Mouse (Mus musculus) heart, embryonic 16.5 days (tissue): ENCODE results near the gene Zbtb22. TPM values are rescaled to one million over a fixed set of nuclear protein-coding genes. Genes with fewer than 3 reads are reported as not detected.
"Not testable (repeated sequence)": the region's sequence is repeated elsewhere in the genome, so short reads cannot be mapped to it uniquely, and the experiment has no call there.

Source experiments
- ATAC-seq: fragments of 200-750 bp; cut with Nextera tagmentation; replicated peaks from 2 replicates; pipeline ENCODE4 v1.8.0; 2017; ENCODE audit warnings: moderate number of reproducible peaks; ENCODE audit not compliant: insufficient read depth, low FRiP score; ENCODE audit errors: extremely low read depth
- H3K27ac ChIP-seq: fragments of 300-500 bp; sonication (generic); 2 replicates; pipeline ENCODE4 v1.5.1; 2014; ENCODE audit warnings: mild to moderate bottlenecking, low read length, control low read depth, moderate library complexity
- H3K27me3 ChIP-seq: fragments of 300-500 bp; sonication (generic); 2 replicates; pipeline ENCODE4 v1.6.1; 2014; ENCODE audit warnings: low read length, mixed read lengths; ENCODE audit not compliant: control insufficient read depth, insufficient read depth
- H3K36me3 ChIP-seq: fragments of 300-500 bp; sonication (generic); 2 replicates; pipeline ENCODE4 v1.6.1; 2014; ENCODE audit not compliant: control insufficient read depth, insufficient read depth
- H3K4me1 ChIP-seq: fragments of 300-500 bp; sonication (generic); 2 replicates; pipeline ENCODE4 v1.6.1; 2014; ENCODE audit warnings: low read length, mixed read lengths; ENCODE audit not compliant: control insufficient read depth, insufficient read depth
- H3K4me2 ChIP-seq: fragments of 300-500 bp; sonication (generic); 2 replicates; pipeline ENCODE4 v1.6.1; 2014; ENCODE audit warnings: low read depth, mild to moderate bottlenecking, control low read depth, low read length
- H3K4me3 ChIP-seq: fragments of 300-500 bp; sonication (generic); 2 replicates; pipeline ENCODE4 v1.5.1; 2014; ENCODE audit warnings: mild to moderate bottlenecking, control low read depth, low read length
- H3K9ac ChIP-seq: fragments of 300-500 bp; sonication (generic); 2 replicates; pipeline ENCODE4 v1.6.1; 2014; ENCODE audit warnings: low read length, control low read depth
- H3K9me3 ChIP-seq: fragments of 300-500 bp; sonication (generic); replicated peaks from 2 replicates; pipeline ENCODE4 v1.6.1; 2016; ENCODE audit warnings: low read length; ENCODE audit not compliant: control insufficient read depth
- WGBS: fragments of 180-500 bp; shearing (Covaris S2); extraction: QIAGEN DNeasy Blood & Tissue Kit; methylation state at CpG from one replicate; pipeline ENCODE4 v1.1.7; 2014; 5-methylcytosine and 5-hydroxymethylcytosine counted together
- polyA plus RNA-seq: library from polyadenylated mRNA; unstranded; fragments of >200 nt; fragmentation: Nextera tagmentation; extraction: Ambion mirVana; gene quantifications from 2 replicates; pipeline ENCODE4 v1.2.1, GENCODE M21; 2015

Zbtb22 gene
- polyA plus RNA-seq, 1 experiment from 2014 or later: 12.8 TPM

DNA sequence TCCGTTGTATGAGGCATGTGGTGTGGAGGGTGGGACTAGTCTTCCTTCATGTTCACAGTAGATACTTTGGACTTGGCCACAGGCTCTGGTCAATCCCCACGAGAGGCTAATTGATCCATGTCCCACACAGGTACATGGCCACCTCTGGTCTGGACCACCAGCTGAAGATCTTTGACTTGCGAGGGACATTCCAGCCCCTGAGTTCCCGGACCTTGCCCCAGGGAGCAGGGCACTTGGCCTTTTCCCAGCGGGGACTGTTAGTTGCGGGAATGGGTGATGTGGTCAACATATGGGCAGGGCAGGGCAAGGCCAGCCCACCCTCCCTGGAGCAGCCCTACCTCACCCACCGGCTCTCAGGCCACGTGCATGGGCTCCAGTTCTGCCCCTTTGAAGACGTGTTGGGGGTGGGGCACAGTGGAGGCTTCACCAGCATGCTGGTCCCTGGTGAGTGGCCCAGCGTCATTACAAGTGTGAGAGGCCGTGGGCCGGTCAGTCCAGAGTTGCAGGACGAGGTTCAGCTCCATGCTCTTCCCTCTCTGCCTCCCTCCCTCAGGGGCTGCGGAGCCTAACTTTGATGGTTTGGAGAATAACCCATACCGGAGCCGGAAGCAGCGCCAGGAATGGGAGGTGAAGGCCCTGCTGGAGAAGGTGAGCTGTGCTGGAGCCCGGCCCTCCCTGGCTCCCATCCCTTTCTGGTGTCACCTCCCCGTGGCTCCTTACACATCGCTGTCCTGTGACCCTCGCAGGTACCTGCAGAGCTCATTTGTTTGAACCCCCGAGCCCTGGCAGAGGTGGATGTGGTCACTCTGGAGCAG lies 32.6 kb downstream of the Zbtb22 start:
- Histone ChIP-seq H3K36me3 (peaks cover 32% of the 10 kb centered on the region), H3K4me2 (no peak overlapping the region), H3K4me3 (no peak overlapping the region), H3K9me3 (no peaks in the 10 kb centered on the region), H3K9ac (no peak overlapping the region), H3K4me1 (peaks cover 32% of the 10 kb centered on the region), H3K27me3 (no peaks in the 10 kb centered on the region), H3K27ac (no peak overlapping the region)
- whole genome bisulfite sequencing: 85% methylated on average over 22 of the region's 22 CpGs
- no peak for ATAC-seq

DNA sequence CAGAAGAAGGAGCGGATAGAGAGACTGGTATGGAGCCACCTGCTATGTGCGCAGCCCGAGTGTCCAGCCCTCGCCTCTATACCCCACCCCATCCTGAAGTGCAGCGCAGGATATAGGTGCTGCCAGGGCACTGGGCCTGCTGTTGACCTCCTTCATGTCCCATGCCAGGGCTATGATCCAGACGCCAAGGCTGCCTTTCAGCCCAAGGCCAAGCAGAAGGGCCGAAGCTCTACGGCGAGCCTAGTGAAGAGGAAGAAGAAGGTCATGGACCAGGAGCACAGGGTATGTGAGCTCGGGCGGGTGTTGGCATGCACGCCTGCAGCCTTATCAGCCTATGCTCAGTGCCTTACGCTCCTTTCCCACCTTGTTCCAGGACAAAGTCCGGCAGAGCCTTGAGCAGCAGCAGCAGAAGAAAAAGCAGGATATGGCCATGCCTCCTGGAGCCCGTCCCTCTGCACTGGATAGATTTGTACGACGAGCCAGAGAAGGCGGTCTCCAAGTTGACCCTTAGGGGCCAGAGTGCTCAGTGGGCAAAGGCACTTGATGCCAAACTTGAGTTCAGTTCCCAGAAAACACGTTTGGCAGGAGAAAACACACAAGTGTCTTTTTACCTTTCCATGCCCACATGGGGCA lies 33.3 kb downstream of the Zbtb22 start:
- Histone ChIP-seq H3K4me2 (no peak overlapping the region), H3K9me3 (no peaks in the 10 kb centered on the region), H3K27me3 (no peaks in the 10 kb centered on the region), H3K9ac (no peak overlapping the region), H3K36me3 (peaks cover 36% of the 10 kb centered on the region), H3K27ac (no peak overlapping the region), H3K4me3 (no peak overlapping the region), H3K4me1 (peaks cover 39% of the 10 kb centered on the region)
- 86% methylated on average over 19 of the region's 19 CpGs for WGBS
- no peak for ATAC-seq

DNA sequence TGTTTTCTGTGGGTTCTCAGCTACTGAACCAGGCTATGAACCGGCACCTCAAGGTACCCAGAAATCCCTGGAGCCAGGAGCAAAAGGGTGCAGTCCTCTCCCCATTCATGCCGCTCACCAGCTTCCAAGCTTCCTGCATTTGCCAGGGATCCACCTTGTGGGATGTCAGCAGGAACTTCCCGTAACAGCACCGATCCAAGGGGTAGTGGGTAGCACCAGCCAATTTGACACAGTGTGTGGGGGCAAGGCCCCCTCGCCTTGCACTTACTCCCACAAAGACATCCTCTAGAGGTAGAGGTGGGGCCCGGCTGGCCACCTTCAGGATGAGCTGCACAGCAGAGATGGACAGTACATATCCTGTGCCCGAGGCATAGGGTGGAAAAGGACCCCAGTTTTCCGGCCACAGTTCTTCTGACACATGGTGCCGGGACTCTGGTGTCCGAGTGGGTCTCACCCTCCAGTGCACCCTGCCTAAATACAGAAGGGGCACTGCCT lies 34.5 kb downstream of the Zbtb22 start:
- Histone ChIP-seq H3K36me3 (peaks cover 30% of the 10 kb centered on the region), H3K9ac (peak overlapping the region; percentile 78), H3K4me1 (peaks cover 46% of the 10 kb centered on the region), H3K27ac (peak overlapping the region; percentile 87; the same call in 1 of the 2 replicates), H3K27me3 (no peaks in the 10 kb centered on the region), H3K4me2 (peak overlapping the region; percentile 98), H3K4me3 (peak overlapping the region; percentile 63), H3K9me3 (no peaks in the 10 kb centered on the region)
- 76% methylated on average over 10 of the region's 10 CpGs for WGBS
- ATAC-seq: no peak

DNA sequence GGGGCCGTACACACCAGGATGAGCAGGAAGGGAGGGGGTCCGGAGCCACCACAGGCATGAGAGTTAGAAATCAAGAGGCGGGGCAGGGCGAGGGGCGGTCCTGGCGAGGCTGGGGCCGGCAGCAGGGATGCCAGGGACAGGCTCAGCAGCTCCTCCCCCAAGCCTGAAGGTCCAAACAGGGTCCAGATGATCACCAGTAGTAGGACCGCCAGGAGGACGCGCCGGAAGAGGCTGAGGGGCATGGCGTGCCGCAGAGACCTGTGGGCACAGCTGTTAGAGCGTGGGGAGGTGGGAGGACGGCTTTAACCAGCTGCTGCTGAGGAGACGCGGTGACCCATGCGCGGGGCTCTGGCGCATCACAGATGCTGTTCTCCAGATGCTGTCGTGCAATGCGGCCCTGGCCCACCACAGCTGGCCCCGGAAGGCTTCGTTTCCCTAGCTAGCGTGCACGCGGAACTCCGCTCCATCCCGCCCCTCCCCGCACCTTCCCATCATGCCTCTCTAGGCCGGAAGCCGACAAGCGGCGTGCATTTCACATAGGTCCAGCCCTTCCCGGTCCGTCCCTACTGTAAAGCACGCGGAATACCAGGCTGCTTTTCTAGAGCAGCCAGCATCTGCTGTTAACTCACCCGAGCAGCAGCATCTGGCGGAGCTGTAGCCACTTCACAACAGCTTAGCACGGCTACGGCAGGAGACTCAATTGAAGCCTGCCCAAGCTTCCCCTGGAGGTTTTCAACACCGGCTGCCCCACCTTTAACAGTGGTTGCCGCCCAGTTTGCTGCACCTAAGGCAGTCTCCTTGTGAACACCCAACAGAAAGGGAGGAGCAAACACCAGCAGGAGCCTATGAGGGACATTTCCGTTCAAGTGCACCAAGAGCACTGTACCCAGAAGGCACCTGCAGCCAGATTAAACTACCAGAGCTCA lies 35.6 kb downstream of the Zbtb22 start, which contains the start of gene B3galt4:
Gene B3galt4, minus strand, starts transcription at position 468 of the 926 bp plus-strand sequence.
- Histone ChIP-seq H3K27ac (peak within 1 kb of the TSS; percentile 87), H3K4me2 (peak within 1 kb of the TSS; percentile 98), H3K9ac (peak within 1 kb of the TSS; percentile 78), H3K27me3 (no peaks in the 10 kb centered on the region), H3K4me1 (peaks cover 46% of the 10 kb centered on the region), H3K36me3 (peaks cover 29% of the 10 kb centered on the region), H3K4me3 (peak within 1 kb of the TSS; percentile 63), H3K9me3 (no peaks in the 10 kb centered on the region)
- 1% methylated on average over 45 of the region's 45 CpGs for WGBS
- ATAC-seq: peak; percentile 61

DNA sequence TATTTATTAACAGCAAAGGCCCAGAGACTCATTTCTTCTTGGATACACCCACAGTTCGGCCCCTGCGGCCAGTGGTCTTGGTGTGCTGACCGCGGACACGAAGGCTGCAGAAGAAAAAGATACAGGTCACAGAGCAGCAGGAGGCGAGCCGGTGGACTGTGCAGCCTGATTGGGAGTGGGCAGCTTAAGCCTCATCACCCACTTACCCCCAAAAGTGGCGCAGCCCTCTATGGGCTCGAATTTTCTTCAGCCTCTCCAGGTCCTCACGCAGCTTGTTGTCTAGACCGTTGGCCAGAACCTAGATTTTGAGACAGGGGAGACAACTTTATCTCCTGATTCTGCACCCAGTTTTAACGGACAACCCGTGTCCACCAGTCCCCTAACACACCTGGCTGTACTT lies 36.3 kb downstream of the Zbtb22 start:
- peaks cover 29% of the 10 kb centered on the region for H3K36me3 ChIP-seq
- H3K4me2 ChIP-seq: peak overlapping the region; percentile 98
- not testable (repeated sequence) for H3K9me3 ChIP-seq, ATAC-seq, H3K27ac ChIP-seq, H3K27me3 ChIP-seq
- peak overlapping the region; percentile 63 for H3K4me3 ChIP-seq
- 73% methylated on average over 13 of the region's 13 CpGs for WGBS
- H3K9ac ChIP-seq: peak overlapping the region; percentile 78
- H3K4me1 ChIP-seq: peaks cover 52% of the 10 kb centered on the region

DNA sequence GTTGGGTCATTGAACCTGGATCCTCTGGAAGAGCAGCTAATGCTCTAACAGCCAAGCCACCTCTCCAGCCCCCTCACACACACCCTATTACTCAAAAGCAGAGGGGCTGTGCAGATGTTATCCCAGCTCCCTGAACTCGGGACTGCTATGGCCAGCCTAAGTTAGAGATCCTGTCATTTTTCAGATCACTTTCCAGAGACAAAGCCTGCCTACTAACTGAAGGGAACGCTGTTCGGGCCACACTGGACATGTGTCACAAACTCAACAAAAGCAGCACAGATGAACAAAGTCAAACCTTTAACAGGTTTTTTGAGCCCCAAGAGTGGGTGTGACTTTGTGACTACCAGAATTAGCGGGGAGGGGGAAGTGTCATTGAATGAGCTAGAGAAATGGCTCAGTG lies 37.2 kb downstream of the Zbtb22 start:
- peaks cover 52% of the 10 kb centered on the region for H3K4me1 ChIP-seq
- H3K27ac ChIP-seq: no peak overlapping the region
- no peak overlapping the region for H3K4me2 ChIP-seq
- no peaks in the 10 kb centered on the region for H3K27me3 ChIP-seq
- WGBS: 79% methylated on average over 4 of the region's 4 CpGs
- no peaks in the 10 kb centered on the region for H3K9me3 ChIP-seq
- no peak overlapping the region for H3K4me3 ChIP-seq
- H3K36me3 ChIP-seq: peaks cover 29% of the 10 kb centered on the region
- ATAC-seq: no peak
- H3K9ac ChIP-seq: peak overlapping the region; percentile 43; the same call in 1 of the 2 replicates

DNA sequence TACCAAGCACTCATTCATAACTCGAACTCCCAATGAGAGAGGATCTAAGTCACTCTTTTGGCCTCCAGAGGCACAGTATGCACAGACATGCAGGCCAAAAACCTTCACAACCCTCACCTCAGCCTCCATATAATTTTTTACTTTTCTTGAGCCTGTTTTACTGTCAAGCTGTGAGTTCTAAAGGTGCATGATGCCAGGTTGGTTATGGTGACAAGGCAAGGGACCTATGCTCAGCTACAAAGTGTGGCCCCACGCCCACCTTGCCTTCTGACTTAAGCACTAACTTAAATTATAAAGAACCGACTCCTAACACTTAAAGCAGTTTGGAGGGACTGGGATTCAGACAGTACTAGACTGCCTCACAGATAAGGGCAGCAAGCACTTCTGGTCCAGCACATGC lies 37.6 kb downstream of the Zbtb22 start:
- Histone ChIP-seq H3K4me3 (no peak overlapping the region), H3K27me3 (no peaks in the 10 kb centered on the region), H3K4me1 (peaks cover 52% of the 10 kb centered on the region), H3K27ac (0 out of 2 replicates have a peak overlapping the region, but pooled peaks have one; percentile 39), H3K4me2 (0 out of 2 replicates have a peak overlapping the region, but pooled peaks have one; percentile 9), H3K9ac (peak overlapping the region; percentile 29), H3K9me3 (no peaks in the 10 kb centered on the region), H3K36me3 (peaks cover 27% of the 10 kb centered on the region)
- ATAC-seq: no peak
- WGBS: 81% methylated on average over 3 of the region's 3 CpGs

DNA sequence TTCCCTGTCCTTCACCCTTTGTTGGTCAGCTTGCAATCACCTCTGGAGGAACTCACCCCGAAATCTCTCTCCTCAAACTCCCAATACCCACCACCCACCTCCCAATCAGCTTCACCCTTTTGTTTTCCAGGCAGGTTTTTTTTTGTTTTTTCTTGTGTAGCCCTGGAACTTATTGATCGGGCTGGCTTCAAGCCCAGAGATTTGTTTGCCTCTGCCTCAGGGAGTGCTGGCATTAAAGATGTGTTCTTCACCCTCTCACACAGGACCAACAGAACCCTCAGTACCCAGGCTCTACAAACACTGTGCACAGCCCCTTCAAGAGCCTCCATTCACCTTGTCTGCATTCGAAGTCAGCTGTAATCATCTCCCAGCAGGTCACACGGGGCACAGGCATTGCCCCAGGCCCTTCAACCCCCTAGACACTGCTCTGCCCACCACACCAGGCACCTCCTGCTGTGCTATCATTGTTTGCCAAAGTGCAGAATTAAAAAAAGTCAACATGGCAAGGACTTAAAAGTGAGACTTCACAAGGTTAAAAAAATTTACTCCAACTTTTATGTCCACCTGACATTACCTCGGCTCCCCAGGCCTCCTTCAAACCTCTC lies 38.4 kb downstream of the Zbtb22 start:
- Histone ChIP-seq H3K27me3 (no peaks in the 10 kb centered on the region), H3K9me3 (no peaks in the 10 kb centered on the region), H3K4me2 (peak overlapping the region; percentile 92), H3K9ac (peak overlapping the region; percentile 99), H3K27ac (no peak overlapping the region; the same call in 1 of the 2 replicates), H3K4me3 (peak overlapping the region; percentile 99), H3K36me3 (peaks cover 30% of the 10 kb centered on the region), H3K4me1 (peaks cover 52% of the 10 kb centered on the region)
- WGBS: 39% methylated on average over 5 of the region's 5 CpGs
- no peak for ATAC-seq
